Mouse (Mus musculus) neural tube, embryonic 13.5 days (tissue): ENCODE measurements around the gene Arhgap22. TPM values are rescaled to one million over a fixed set of nuclear protein-coding genes. Genes with fewer than 3 reads are reported as not detected.
A peak's percentile ranks its signal among the peaks of the same experiment; 100 is the strongest.

Source experiments
- ATAC-seq: fragments of 200-750 bp; cut with Nextera tagmentation; 2 replicates; pipeline ENCODE4 v1.8.0; 2017; ENCODE audit warnings: low read depth, mild to moderate bottlenecking, moderate TSS enrichment, moderate library complexity
- H3K27ac ChIP-seq: fragments of 300-500 bp; sonication (generic); replicated peaks from 2 replicates; pipeline ENCODE4 v1.5.1; 2015; ENCODE audit warnings: moderate library complexity, mild to moderate bottlenecking, inconsistent platforms
- H3K27me3 ChIP-seq: fragments of 300-500 bp; sonication (generic); 2 replicates; pipeline ENCODE4 v1.6.1; 2015; ENCODE audit warnings: mild to moderate bottlenecking, inconsistent platforms
- H3K36me3 ChIP-seq: fragments of 300-500 bp; sonication (generic); 2 replicates; pipeline ENCODE4 v1.6.1; 2015; ENCODE audit warnings: mild to moderate bottlenecking, inconsistent platforms
- H3K4me1 ChIP-seq: fragments of 300-500 bp; sonication (generic); replicated peaks from 2 replicates; pipeline ENCODE4 v1.6.1; 2015; ENCODE audit warnings: inconsistent platforms
- H3K4me2 ChIP-seq: fragments of 300-500 bp; sonication (generic); 2 replicates; pipeline ENCODE4 v1.6.1; 2015; ENCODE audit warnings: inconsistent platforms, mild to moderate bottlenecking, moderate library complexity
- H3K4me3 ChIP-seq: fragments of 300-500 bp; sonication (generic); 2 replicates; pipeline ENCODE4 v1.5.1; 2015; ENCODE audit warnings: mild to moderate bottlenecking, inconsistent platforms
- H3K9ac ChIP-seq: fragments of 300-500 bp; sonication (generic); 2 replicates; pipeline ENCODE4 v1.6.1; 2015; ENCODE audit warnings: moderate library complexity, mild to moderate bottlenecking, inconsistent platforms
- H3K9me3 ChIP-seq: fragments of 300-500 bp; sonication (generic); 2 replicates; pipeline ENCODE4 v1.6.1; 2016; ENCODE audit warnings: inconsistent platforms
- WGBS: fragments of 180-500 bp; shearing (Covaris S2); methylation state at CpG from one replicate; pipeline ENCODE4 v1.1.7; 2015; 5-methylcytosine and 5-hydroxymethylcytosine counted together
- polyA plus RNA-seq: library from polyadenylated mRNA; unstranded; fragments of >200 nt; fragmentation: Nextera tagmentation; extraction: Ambion mirVana; gene quantifications from 2 replicates; pipeline ENCODE4 v1.2.1, GENCODE M21; 2015

Gene Arhgap22
- polyA plus RNA-seq, 1 experiment from 2014 or later: 9.2 TPM

- no peaks in the 10 kb centered on the region for H3K9me3 ChIP-seq
- ATAC-seq: no peak
- H3K36me3 ChIP-seq: no peaks in the 10 kb centered on the region
- no peaks in the 10 kb centered on the region for H3K4me1 ChIP-seq
- H3K4me2 ChIP-seq: no peak overlapping the region
- H3K9ac ChIP-seq: no peak overlapping the region
- H3K27me3 ChIP-seq: peaks cover 4% of the 10 kb centered on the region
- no peak overlapping the region for H3K4me3 ChIP-seq
- 91% methylated on average over 14 of the region's 14 CpGs for WGBS
- H3K27ac ChIP-seq: no peak overlapping the region
These were observed 129.4 kb downstream of the Arhgap22 start for GRCm38 (mm10) chr14:33343131-33343725.

GRCm38 (mm10) chr14:33346546-33346945 is 132.7 kb downstream of the Arhgap22 start:
- 72% methylated on average over 6 of the region's 6 CpGs for WGBS

GRCm38 (mm10) chr14:33347738-33348137 is 133.9 kb downstream of the Arhgap22 start:
- no peak overlapping the region for H3K27ac ChIP-seq
- no peak for ATAC-seq
- H3K36me3 ChIP-seq: no peaks in the 10 kb centered on the region
- H3K9me3 ChIP-seq: no peaks in the 10 kb centered on the region
- H3K4me2 ChIP-seq: no peak overlapping the region
- peaks cover 48% of the 10 kb centered on the region for H3K27me3 ChIP-seq
- no peak overlapping the region for H3K9ac ChIP-seq
- peaks cover 6% of the 10 kb centered on the region for H3K4me1 ChIP-seq
- H3K4me3 ChIP-seq: no peak overlapping the region
- WGBS: 61% methylated on average over 4 of the region's 4 CpGs

More at GRCm38 (mm10) chr14:33346546-33346945, 132.7 kb downstream of the Arhgap22 start:
- no peak overlapping the region for H3K4me3 ChIP-seq
- peaks cover 6% of the 10 kb centered on the region for H3K4me1 ChIP-seq
- no peak overlapping the region for H3K4me2 ChIP-seq
- peaks cover 36% of the 10 kb centered on the region for H3K27me3 ChIP-seq
- no peak overlapping the region for H3K27ac ChIP-seq
- H3K36me3 ChIP-seq: no peaks in the 10 kb centered on the region
- no peak overlapping the region for H3K9ac ChIP-seq
- no peaks in the 10 kb centered on the region for H3K9me3 ChIP-seq
- no peak for ATAC-seq

GRCm38 (mm10) chr14:33348146-33348545 is 134.3 kb downstream of the Arhgap22 start:
- Histone ChIP-seq H3K36me3 (no peaks in the 10 kb centered on the region), H3K27me3 (peaks cover 52% of the 10 kb centered on the region), H3K9me3 (no peaks in the 10 kb centered on the region), H3K9ac (no peak overlapping the region), H3K27ac (no peak overlapping the region), H3K4me2 (no peak overlapping the region), H3K4me1 (peaks cover 6% of the 10 kb centered on the region), H3K4me3 (no peak overlapping the region)
- ATAC-seq: no peak
- 76% methylated on average over 1 of the region's 1 CpGs for WGBS

GRCm38 (mm10) chr14:33351019-33351418 is 137.2 kb downstream of the Arhgap22 start:
- Histone ChIP-seq H3K9me3 (no peaks in the 10 kb centered on the region), H3K9ac (peak overlapping the region; percentile 72), H3K27ac (no peak overlapping the region), H3K36me3 (no peaks in the 10 kb centered on the region), H3K4me3 (peak overlapping the region; percentile 44), H3K27me3 (peaks cover 54% of the 10 kb centered on the region), H3K4me1 (peaks cover 6% of the 10 kb centered on the region), H3K4me2 (peak overlapping the region; percentile 74)
- no peak; the same call in 1 of the 2 replicates for ATAC-seq
- WGBS: under 1% methylated on average over 40 of the region's 42 CpGs

- WGBS: 72% methylated on average over 6 of the region's 6 CpGs
- Histone ChIP-seq H3K27ac (no peak overlapping the region), H3K4me2 (no peak overlapping the region), H3K4me1 (peaks cover 6% of the 10 kb centered on the region), H3K9ac (no peak overlapping the region), H3K36me3 (no peaks in the 10 kb centered on the region), H3K9me3 (no peaks in the 10 kb centered on the region), H3K27me3 (peaks cover 54% of the 10 kb centered on the region), H3K4me3 (no peak overlapping the region)
- no peak for ATAC-seq
These were observed 138.3 kb downstream of the Arhgap22 start for GRCm38 (mm10) chr14:33351984-33352722.

GRCm38 (mm10) chr14:33352890-33353289 is 139.1 kb downstream of the Arhgap22 start:
- H3K27ac ChIP-seq: no peak overlapping the region
- no peak for ATAC-seq
- H3K4me1 ChIP-seq: peaks cover 6% of the 10 kb centered on the region
- peaks cover 50% of the 10 kb centered on the region for H3K27me3 ChIP-seq
- WGBS: 88% methylated on average over 6 of the region's 6 CpGs
- H3K9ac ChIP-seq: no peak overlapping the region
- H3K36me3 ChIP-seq: no peaks in the 10 kb centered on the region
- no peak overlapping the region for H3K4me2 ChIP-seq
- H3K4me3 ChIP-seq: no peak overlapping the region
- no peaks in the 10 kb centered on the region for H3K9me3 ChIP-seq

GRCm38 (mm10) chr14:33355276-33355675 is 141.4 kb downstream of the Arhgap22 start:
- Histone ChIP-seq H3K9me3 (no peaks in the 10 kb centered on the region), H3K27ac (no peak overlapping the region), H3K4me2 (no peak overlapping the region), H3K4me3 (no peak overlapping the region), H3K27me3 (peaks cover 31% of the 10 kb centered on the region), H3K36me3 (no peaks in the 10 kb centered on the region), H3K9ac (no peak overlapping the region), H3K4me1 (peaks cover 6% of the 10 kb centered on the region)
- ATAC-seq: no peak
- WGBS: 85% methylated on average over 5 of the region's 5 CpGs

GRCm38 (mm10) chr14:33357600-33358368 is 144.0 kb downstream of the Arhgap22 start:
- H3K27me3 ChIP-seq: peaks cover 6% of the 10 kb centered on the region
- WGBS: 63% methylated on average over 12 of the region's 12 CpGs
- no peaks in the 10 kb centered on the region for H3K36me3 ChIP-seq
- H3K9me3 ChIP-seq: no peaks in the 10 kb centered on the region
- no peak overlapping the region for H3K9ac ChIP-seq
- no peak overlapping the region for H3K4me3 ChIP-seq
- no peak overlapping the region for H3K27ac ChIP-seq
- peaks cover 8% of the 10 kb centered on the region; the same call in 1 of the 2 replicates for H3K4me1 ChIP-seq
- no peak overlapping the region for H3K4me2 ChIP-seq
- ATAC-seq: no peak

GRCm38 (mm10) chr14:33358891-33359290 is 145.1 kb downstream of the Arhgap22 start:
- no peak overlapping the region for H3K4me3 ChIP-seq
- no peaks in the 10 kb centered on the region for H3K27me3 ChIP-seq
- H3K36me3 ChIP-seq: no peaks in the 10 kb centered on the region
- no peak for ATAC-seq
- H3K4me2 ChIP-seq: no peak overlapping the region
- H3K4me1 ChIP-seq: peaks cover 11% of the 10 kb centered on the region; the same call in 1 of the 2 replicates
- 85% methylated on average over 8 of the region's 8 CpGs for WGBS
- H3K9me3 ChIP-seq: no peaks in the 10 kb centered on the region
- no peak overlapping the region for H3K27ac ChIP-seq
- no peak overlapping the region for H3K9ac ChIP-seq

- Histone ChIP-seq H3K27me3 (no peaks in the 10 kb centered on the region), H3K36me3 (no peaks in the 10 kb centered on the region), H3K4me2 (no peak overlapping the region), H3K9me3 (no peaks in the 10 kb centered on the region), H3K4me3 (no peak overlapping the region), H3K9ac (no peak overlapping the region), H3K4me1 (peaks cover 11% of the 10 kb centered on the region; the same call in 1 of the 2 replicates), H3K27ac (no peak overlapping the region)
- 76% methylated on average over 4 of the region's 4 CpGs for WGBS
- ATAC-seq: no peak
These were observed 147.7 kb downstream of the Arhgap22 start for GRCm38 (mm10) chr14:33361546-33361945.

- ATAC-seq: no peak
- no peaks in the 10 kb centered on the region for H3K27me3 ChIP-seq
- no peak overlapping the region for H3K4me3 ChIP-seq
- no peaks in the 10 kb centered on the region for H3K9me3 ChIP-seq
- peaks cover 17% of the 10 kb centered on the region for H3K4me1 ChIP-seq
- 0 out of 2 replicates have a peak overlapping the region, but pooled peaks have one; percentile 2 for H3K9ac ChIP-seq
- no peak overlapping the region for H3K4me2 ChIP-seq
- H3K27ac ChIP-seq: no peak overlapping the region
- WGBS: 69% methylated on average over 14 of the region's 14 CpGs
- H3K36me3 ChIP-seq: no peaks in the 10 kb centered on the region
These were observed 148.3 kb downstream of the Arhgap22 start for GRCm38 (mm10) chr14:33362122-33362521.
